Mouse (Mus musculus) ZHBTc4 (cell line): ENCODE data around the gene Creb3l2.

Source experiments
- DNase-seq: peaks from one replicate; pipeline ENCODE4 v3.0.0-alpha.2; 2011; ENCODE audit warnings: low read depth, low spot score

Gene Creb3l2

DNA sequence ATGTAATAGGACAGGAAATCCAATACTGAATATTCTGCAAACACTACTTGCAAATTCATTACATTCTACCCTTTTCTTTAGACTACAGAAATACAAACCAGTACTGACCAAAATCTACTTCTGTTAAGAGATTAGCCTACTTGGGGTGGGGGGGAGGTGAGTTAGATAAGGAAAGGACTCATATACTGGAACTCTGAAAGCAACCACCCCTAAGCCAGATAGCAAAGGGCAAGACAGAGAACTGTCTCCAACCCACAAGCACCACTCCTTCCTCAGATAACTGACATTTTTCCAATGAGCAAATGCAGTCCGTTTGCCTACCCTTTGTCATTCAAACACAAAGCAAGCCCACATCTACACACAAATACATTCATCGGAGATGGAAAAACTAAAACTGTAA is 32.1 kb downstream of the Creb3l2 start:
- no peak for DNase-seq

DNA sequence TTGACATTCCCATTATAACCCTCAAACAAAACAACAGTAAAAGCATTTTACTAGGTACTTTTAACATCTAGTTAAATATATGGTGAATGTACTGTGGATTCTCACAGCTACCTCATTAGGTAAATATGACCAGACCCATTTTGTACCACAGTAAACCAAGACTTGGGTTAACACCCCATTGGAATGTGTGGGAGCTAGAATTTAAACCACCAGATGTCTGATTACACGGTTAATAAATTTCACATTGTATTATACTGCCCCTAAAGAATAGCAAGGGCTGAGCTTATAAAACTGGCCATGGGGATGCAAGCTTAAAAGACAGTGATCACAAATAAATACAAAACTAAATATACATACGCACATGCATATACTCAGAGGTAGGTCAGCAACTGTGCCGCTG is 34.1 kb downstream of the Creb3l2 start:
- no peak for DNase-seq

DNA sequence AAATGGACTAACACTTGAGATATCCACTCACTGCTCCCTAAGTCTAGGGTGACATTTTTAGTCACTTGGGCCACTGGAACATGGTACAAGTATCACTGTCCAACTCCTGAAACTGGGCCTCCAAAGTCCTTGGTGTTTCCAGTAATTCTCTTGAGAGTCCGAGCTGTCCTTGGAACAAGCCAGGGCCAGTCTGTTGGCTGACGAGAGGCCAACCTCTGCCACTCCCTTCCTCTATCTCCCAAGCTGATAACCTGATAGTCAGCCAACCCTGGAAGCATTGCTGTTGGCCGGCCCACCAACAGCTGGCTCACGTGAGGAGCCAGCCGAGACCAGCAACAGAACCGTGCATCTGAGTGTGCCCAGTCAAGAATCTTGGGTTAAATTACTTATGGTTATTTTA is 35.0 kb downstream of the Creb3l2 start:
- DNase-seq, result no peak

- no peak for DNase-seq
Observed at GRCm38 (mm10) chr6:37406018-37406417, 35.9 kb downstream of the Creb3l2 start.

DNA sequence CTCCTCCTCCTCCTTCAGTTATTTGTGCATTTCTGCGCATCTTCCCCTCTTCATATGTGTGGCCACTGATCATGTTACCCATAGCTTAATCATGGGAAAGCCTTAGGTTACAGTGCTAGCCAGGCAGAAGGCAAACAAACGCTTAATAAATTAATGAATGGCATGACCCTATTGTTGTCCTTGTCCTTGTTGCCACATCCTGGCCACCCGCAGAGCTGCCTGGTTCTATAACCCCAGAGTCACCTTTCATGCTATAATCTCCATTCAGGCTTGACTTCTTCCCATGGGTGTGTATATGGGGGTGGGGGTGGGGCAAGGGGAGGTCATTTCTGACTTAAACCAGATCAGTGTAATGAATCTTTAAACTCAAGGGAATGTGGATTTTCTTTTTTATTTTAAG is 37.6 kb downstream of the Creb3l2 start:
- peak; percentile 57 for DNase-seq

DNA sequence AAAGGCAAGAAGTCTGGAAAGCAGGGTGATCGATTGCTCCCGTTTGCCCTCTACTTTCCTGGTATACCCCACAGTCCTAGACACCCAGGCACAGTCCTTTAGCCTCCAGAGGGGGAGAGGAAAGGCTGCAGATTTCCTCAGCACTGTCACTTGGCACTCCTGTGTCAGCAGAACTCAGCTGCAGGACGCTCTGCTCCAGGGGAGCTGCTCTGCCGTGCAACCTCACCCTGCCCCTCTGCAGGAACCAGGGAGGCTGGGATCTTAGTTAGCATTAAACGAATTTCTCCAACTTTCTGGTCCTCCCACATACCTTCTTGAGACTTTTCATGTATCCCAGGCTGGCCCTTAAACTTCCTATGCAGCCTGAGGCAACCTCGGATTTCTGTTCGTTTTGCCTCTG is 40.0 kb downstream of the Creb3l2 start:
- no peak for DNase-seq

- no peak for DNase-seq
Observed at GRCm38 (mm10) chr6:37400866-37401525, 41.0 kb downstream of the Creb3l2 start.

- DNase-seq, result no peak
Observed at GRCm38 (mm10) chr6:37400167-37400566, 41.8 kb downstream of the Creb3l2 start.

DNA sequence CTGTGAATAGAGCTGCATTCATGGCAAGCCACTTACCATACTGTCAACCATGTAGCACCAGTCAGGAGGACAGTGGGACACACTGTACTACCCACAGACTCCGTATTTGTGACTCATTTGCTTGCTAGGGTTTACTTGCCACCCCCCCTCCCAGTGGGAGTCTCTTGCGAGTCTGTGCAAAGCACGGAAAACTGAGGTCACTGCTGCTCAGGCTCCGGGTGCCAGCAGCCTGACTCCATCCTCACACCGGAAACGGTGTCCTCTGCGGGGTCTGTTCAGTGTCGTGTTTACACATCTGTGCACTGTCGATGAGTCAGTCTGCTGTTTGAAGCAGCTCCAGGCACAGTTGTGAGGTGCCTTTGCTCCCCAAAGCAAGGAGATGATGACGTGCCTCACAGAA is 43.0 kb downstream of the Creb3l2 start:
- no peak for DNase-seq

- DNase-seq, result no peak
Observed at GRCm38 (mm10) chr6:37397973-37398372, 44.0 kb downstream of the Creb3l2 start.

DNA sequence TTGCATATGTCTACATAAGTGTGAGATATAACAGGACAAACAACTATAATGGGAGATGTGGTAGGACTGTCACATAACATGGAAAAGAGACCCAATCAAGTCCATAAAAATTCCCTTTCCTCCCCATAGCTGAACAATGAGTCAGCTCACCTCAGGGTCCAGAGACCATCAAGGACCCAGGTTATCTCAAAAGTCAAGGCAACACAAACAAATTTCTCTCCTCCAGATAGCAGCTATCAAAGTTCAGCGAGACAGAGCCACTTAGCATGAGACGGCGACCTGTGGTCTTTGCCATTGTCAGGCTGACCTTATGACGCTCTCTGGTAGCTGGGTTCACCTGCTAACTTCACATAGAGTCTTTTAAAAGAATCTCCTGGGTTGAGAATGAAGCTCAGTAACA is 44.7 kb downstream of the Creb3l2 start:
- no peak for DNase-seq

- DNase-seq, result no peak
Observed at GRCm38 (mm10) chr6:37396127-37396526, 45.8 kb downstream of the Creb3l2 start.

GRCm38 (mm10) chr6:37393263-37393662 is 48.7 kb downstream of the Creb3l2 start:
- DNase-seq, result no peak

DNA sequence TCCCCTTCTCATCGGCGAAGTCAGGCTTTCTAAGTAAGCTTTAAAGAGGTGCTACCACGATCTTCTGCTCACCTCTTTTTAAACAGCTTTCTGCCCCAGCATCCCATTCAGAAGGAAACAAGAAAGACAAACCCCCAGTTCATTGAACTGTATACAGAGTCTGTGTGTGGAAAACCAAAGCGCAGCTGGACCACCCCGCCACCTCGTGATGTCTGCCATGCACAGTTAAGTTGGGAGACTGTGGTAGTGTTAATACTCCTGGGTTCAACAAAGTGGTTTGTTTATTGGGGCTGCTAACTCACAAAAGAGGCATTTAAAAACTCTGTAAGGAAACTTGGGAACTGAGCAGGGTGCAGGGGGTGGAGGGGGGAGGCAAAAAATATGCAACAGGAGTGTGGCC is 49.7 kb downstream of the Creb3l2 start:
- no peak for DNase-seq

- DNase-seq, result no peak
Observed at GRCm38 (mm10) chr6:37391313-37391712, 50.6 kb downstream of the Creb3l2 start.

DNA sequence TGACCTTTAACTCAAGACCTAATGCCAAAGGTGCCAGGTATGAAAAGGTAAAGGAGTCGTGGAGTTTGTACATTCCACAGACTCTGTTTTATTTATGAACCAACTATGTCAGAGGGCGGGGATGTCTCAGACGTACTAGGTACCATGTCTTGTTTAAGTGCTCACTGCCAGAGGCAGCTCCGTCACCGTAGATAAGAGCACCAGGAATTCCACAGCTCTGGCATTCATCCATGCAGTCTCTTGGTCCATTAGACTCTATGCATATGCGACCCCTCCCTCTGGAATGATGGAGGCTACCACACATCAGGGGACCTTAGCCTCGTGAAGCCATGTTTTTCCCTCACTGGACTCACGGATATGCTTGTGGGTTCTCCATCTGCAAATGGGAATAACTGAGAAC is 53.0 kb downstream of the Creb3l2 start:
- peak; percentile 62 for DNase-seq

- no peak for DNase-seq
Observed at GRCm38 (mm10) chr6:37388501-37388900, 53.4 kb downstream of the Creb3l2 start.

DNA sequence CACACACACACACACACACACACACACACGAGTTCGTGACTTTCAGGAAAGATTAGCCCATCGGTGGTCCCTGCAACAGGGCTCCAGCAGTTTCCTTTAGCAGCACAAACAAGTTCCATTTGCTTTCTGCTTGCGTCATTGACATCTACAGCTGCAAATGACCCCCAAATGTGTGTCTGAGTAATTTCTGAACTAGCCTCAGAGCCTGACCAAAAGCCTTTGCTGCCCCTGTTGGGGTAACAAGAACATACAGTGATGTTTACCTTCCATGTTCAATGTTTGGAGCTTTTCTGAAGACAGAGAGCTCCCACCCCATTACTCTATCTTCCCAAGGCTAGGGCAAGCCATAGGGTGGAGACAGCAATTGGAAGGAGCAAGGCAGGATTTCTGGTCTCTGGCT is 54.7 kb downstream of the Creb3l2 start:
- no peak for DNase-seq

DNA sequence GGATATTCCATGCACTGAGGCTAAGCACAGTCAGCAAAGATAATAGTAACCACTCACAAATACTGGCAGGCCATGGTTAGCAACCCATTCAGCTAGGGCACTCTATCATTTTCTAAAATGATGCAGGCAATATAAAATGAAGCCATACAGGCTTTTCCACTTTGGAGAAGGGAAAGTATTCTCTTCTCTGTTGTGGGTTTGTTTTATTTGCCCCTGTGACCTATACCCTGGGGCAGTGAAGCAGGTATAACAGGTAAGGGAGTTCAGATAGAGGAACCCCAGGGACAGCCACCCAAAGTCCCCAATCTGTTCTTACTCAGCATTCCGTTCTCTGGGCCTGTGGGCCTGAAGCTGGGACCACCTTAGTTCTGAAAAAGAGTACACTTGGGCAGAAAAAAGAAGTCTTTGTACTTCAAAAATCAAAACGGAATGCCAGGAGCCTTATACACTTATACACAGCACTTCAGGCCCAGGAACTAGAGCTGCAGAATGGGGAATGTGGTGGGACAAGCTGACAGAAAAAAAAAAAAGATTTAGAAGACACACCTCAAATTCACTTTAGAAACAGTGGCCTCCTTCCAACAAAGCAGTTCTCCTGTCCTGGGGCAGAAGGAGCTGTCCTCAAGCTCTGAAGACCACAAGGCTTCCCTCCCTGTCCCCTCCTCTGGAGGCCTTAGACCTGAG is 56.2 kb downstream of the Creb3l2 start:
- DNase-seq, result no peak

GRCm38 (mm10) chr6:37382761-37383160 is 59.2 kb downstream of the Creb3l2 start:
- no peak for DNase-seq

DNA sequence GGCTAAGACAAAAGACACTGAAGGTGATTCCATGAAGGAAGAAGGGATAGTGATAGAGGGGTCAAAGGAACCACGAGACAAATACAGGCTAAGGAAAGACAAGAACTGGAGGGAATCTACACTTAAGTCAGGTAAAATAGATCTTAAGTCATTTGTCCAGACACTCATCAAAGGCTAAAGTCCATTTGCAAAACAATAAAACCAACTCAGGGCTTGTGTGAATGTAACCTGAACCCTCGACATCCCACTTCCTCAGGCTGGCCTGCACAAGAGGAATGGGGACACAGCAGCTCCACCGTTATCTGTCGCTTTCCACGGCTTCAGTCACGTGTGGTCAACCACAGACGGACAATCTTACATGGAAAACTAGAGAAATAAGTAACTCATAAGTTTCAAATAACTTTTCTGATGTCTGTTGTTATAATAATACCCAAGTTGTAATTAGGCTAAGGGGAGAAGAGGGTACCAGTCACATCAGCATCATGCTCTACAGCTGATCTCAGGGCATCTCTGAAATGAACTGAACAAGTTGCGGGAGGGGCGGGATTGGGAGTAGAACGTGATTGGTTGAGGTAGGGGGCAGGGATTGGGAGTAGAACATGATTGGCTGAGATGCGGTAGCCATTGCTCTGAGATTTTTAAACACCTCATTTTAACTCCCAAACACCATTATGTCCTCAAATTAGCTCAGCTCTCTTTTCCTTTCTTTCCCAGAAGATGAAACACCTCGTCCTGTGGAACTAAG is 63.9 kb downstream of the Creb3l2 start:
- peak; percentile 83 for DNase-seq

- peak; percentile 81 for DNase-seq
Observed at GRCm38 (mm10) chr6:37377387-37377786, 64.6 kb downstream of the Creb3l2 start.

GRCm38 (mm10) chr6:37375452-37375851 is 66.5 kb downstream of the Creb3l2 start:
- DNase-seq, result no peak
